Mouse (Mus musculus) layer of hippocampus, postnatal 36 days (tissue): Measurements from ENCODE around the gene Pex14. TPM values are rescaled to one million over a fixed set of nuclear protein-coding genes. Genes with fewer than 3 reads are reported as not detected.
"Not testable (repeated sequence)": the region's sequence is repeated elsewhere in the genome, so short reads cannot be mapped to it uniquely, and the experiment has no call there.

Source experiments
- DNase-seq, 2 experiments: peaks; one replicate each; pipeline ENCODE4 v3.0.0; 2022
- total RNA-seq, 2 experiments: library from RNA; stranded (reverse); gene quantifications; 2 replicates each; pipeline ENCODE4 v1.2.3; 2021

The Pex14 gene
- total RNA-seq, 2 experiments from 2014 or later = 43.6 to 44.0 TPM

GRCm38 (mm10) chr4:149101456-149101855, 1.8 kb upstream of the Pex14 start:
- no peak for DNase-seq

- DNase-seq = not testable (repeated sequence)
Measured at GRCm38 (mm10) chr4:149100449-149100848, 773 bp upstream of the Pex14 start.

- DNase-seq = no peak
Measured at GRCm38 (mm10) chr4:149098571-149098970, 1.1 kb downstream of the Pex14 start.

- DNase-seq = no peak
Measured at GRCm38 (mm10) chr4:149097956-149098355, 1.7 kb downstream of the Pex14 start.

GRCm38 (mm10) chr4:149091364-149091763, 8.3 kb downstream of the Pex14 start:
- DNase-seq = no peak

GRCm38 (mm10) chr4:149085381-149085780, 14.3 kb downstream of the Pex14 start:
- no peak for DNase-seq

GRCm38 (mm10) chr4:149081528-149081927, 18.1 kb downstream of the Pex14 start:
- DNase-seq = no peak

GRCm38 (mm10) chr4:149080111-149080510, 19.6 kb downstream of the Pex14 start:
- no peak for DNase-seq

- DNase-seq = no peak
Measured at GRCm38 (mm10) chr4:149079629-149080028, 20.0 kb downstream of the Pex14 start.

- DNase-seq = no peak
Measured at GRCm38 (mm10) chr4:149078261-149078660, 21.4 kb downstream of the Pex14 start.

GRCm38 (mm10) chr4:149075871-149076575, 23.7 kb downstream of the Pex14 start:
- peak; percentile 66 to 70 for DNase-seq

- no peak for DNase-seq
Measured at GRCm38 (mm10) chr4:149075073-149075472, 24.6 kb downstream of the Pex14 start.

GRCm38 (mm10) chr4:149066672-149067551, 32.8 kb downstream of the Pex14 start:
- DNase-seq = no peak

- no peak for DNase-seq
Measured at GRCm38 (mm10) chr4:149064061-149064854, 35.4 kb downstream of the Pex14 start.

GRCm38 (mm10) chr4:149062406-149063318, 37.0 kb downstream of the Pex14 start:
- no peak for DNase-seq

GRCm38 (mm10) chr4:149061432-149061718, 38.3 kb downstream of the Pex14 start:
- no peak for DNase-seq

- no peak for DNase-seq
Measured at GRCm38 (mm10) chr4:149060621-149061431, 38.9 kb downstream of the Pex14 start.

GRCm38 (mm10) chr4:149059713-149060112, 40.0 kb downstream of the Pex14 start:
- no peak for DNase-seq

- no peak for DNase-seq
Measured at GRCm38 (mm10) chr4:149058298-149058697, 41.4 kb downstream of the Pex14 start.

GRCm38 (mm10) chr4:149057470-149057869, 42.2 kb downstream of the Pex14 start:
- no peak for DNase-seq

- no peak for DNase-seq
Measured at GRCm38 (mm10) chr4:149056957-149057356, 42.7 kb downstream of the Pex14 start.
